Mouse (Mus musculus): ENCODE results near the gene Epb41l2.
A peak's percentile ranks its signal among the peaks of the same experiment; 100 is the strongest.

Gene Epb41l2

GRCm38 (mm10) chr10:25359208-25359958 lies at the start of gene Epb41l2:
Gene Epb41l2 (plus strand): TSS chr10:25359798.
- DNase-seq (ENCODE audit: low read depth, low spot score) = peak; percentile 83

- no peak for DNase-seq (ENCODE audit: low read depth, low spot score)
Observed at GRCm38 (mm10) chr10:25309996-25310395, 49.6 kb upstream of the Epb41l2 start.

GRCm38 (mm10) chr10:25310736-25311135 lies 48.9 kb upstream of the Epb41l2 start:
- DNase-seq (ENCODE audit: low read depth, low spot score) = no peak

GRCm38 (mm10) chr10:25311554-25312212 lies 47.9 kb upstream of the Epb41l2 start:
- DNase-seq (ENCODE audit: low read depth, low spot score) = no peak

GRCm38 (mm10) chr10:25313856-25314584 lies 45.6 kb upstream of the Epb41l2 start:
- peak; percentile 67 for DNase-seq (ENCODE audit: low read depth, low spot score)

GRCm38 (mm10) chr10:25317665-25318064 lies 41.9 kb upstream of the Epb41l2 start:
- no peak for DNase-seq (ENCODE audit: low read depth, low spot score)

GRCm38 (mm10) chr10:25318405-25318804 lies 41.2 kb upstream of the Epb41l2 start:
- no peak for DNase-seq (ENCODE audit: low read depth, low spot score)

- no peak for DNase-seq (ENCODE audit: low read depth, low spot score)
Observed at GRCm38 (mm10) chr10:25319531-25319930, 40.1 kb upstream of the Epb41l2 start.

- DNase-seq (ENCODE audit: low read depth, low spot score) = no peak
Observed at GRCm38 (mm10) chr10:25321198-25321597, 38.4 kb upstream of the Epb41l2 start.

- DNase-seq (ENCODE audit: low read depth, low spot score) = no peak
Observed at GRCm38 (mm10) chr10:25325690-25326089, 33.9 kb upstream of the Epb41l2 start.

- no peak for DNase-seq (ENCODE audit: low read depth, low spot score)
Observed at GRCm38 (mm10) chr10:25327511-25327910, 32.1 kb upstream of the Epb41l2 start.

- DNase-seq (ENCODE audit: low read depth, low spot score) = no peak
Observed at GRCm38 (mm10) chr10:25330094-25330493, 29.5 kb upstream of the Epb41l2 start.

GRCm38 (mm10) chr10:25331321-25332049 lies 28.1 kb upstream of the Epb41l2 start:
- DNase-seq (ENCODE audit: low read depth, low spot score) = no peak

GRCm38 (mm10) chr10:25333390-25334079 lies 26.1 kb upstream of the Epb41l2 start:
- no peak for DNase-seq (ENCODE audit: low read depth, low spot score)

- no peak for DNase-seq (ENCODE audit: low read depth, low spot score)
Observed at GRCm38 (mm10) chr10:25340675-25341074, 18.9 kb upstream of the Epb41l2 start.

- no peak for DNase-seq (ENCODE audit: low read depth, low spot score)
Observed at GRCm38 (mm10) chr10:25342801-25343200, 16.8 kb upstream of the Epb41l2 start.

GRCm38 (mm10) chr10:25353941-25354340 lies 5.7 kb upstream of the Epb41l2 start:
- DNase-seq (ENCODE audit: low read depth, low spot score) = no peak

GRCm38 (mm10) chr10:25354390-25354789 lies 5.2 kb upstream of the Epb41l2 start:
- DNase-seq (ENCODE audit: low read depth, low spot score) = no peak

- DNase-seq (ENCODE audit: low read depth, low spot score) = no peak
Observed at GRCm38 (mm10) chr10:25359959-25360811, 587 bp downstream of the Epb41l2 start.

GRCm38 (mm10) chr10:25362235-25362634 lies 2.6 kb downstream of the Epb41l2 start:
- DNase-seq (ENCODE audit: low read depth, low spot score) = no peak
